Mouse (Mus musculus) megakaryocyte-erythroid progenitor cell, adult 5 weeks (primary cell): ENCODE data around the gene Cacng8. TPM values are rescaled to one million over a fixed set of nuclear protein-coding genes. Genes with fewer than 3 reads are reported as not detected.

Experiments
- polyA plus RNA-seq: library from polyadenylated mRNA; stranded (reverse); fragments of >175 nt; gene quantifications from 2 replicates; pipeline ENCODE4 v1.2.3, GENCODE M21; 2012

Gene Cacng8
- 0.10 and 0.21 TPM in 2 replicates for polyA plus RNA-seq

DNA sequence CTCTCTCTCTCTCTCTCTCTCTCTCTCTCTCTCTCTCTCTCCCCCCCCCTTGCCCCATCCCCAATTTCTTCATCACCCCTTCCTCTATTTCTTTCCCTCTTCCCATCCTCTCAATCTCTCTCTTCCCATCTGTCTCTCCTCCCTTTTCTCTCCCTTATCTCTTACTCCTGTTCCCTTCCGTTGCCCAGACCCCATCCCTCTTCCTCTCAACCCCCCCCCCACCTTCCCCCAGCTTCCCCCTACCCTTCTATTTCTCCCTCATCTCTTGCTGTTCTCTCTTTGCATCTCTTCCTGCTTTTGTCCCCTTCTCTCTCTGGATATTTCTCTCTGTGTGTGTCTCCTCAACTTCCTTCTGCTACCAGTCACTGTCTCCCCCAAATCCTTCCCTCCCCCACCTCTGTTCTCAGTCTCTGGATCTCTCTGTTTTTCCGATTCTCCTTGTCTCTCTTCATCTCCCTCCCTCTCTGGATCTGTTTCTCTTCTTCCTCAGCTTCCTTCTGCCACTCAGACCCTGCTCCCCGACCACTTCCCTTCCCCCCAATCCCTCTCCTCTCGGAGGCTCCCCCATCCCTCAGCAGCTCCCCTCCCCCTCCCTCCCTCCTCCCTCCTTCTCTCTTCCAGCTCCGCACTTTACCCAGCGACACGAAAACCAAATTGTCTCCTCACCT is at the start of gene Cacng8:
Gene Cacng8 (plus strand): TSS at position 271 of the 668 bp plus-strand sequence.

GRCm38 (mm10) chr7:3423895-3424294 is 33.4 kb downstream of the Cacng8 start, which contains the start of gene Cacng6:
Gene Cacng6 (plus strand): TSS chr7:3424195.

Other genes with a start within 250 kb of the Cacng8 start
- not detected in 2 replicates for gene AU018091, start 221.5 kb upstream of the Cacng8 start, polyA plus RNA-seq
- gene Nlrp12, start 140.9 kb upstream of the Cacng8 start, polyA plus RNA-seq: 0.06 and 0.33 TPM in 2 replicates
- 3.7 TPM in 2 replicates for gene Myadm, start 101.6 kb upstream of the Cacng8 start, polyA plus RNA-seq
- 1.00 and 1.2 TPM in 2 replicates for gene Prkcg, start 101.5 kb upstream of the Cacng8 start, polyA plus RNA-seq
- gene Cacng7, start 57.7 kb upstream of the Cacng8 start, polyA plus RNA-seq: 0.05 TPM in 1 of 2 replicates, not detected in the other
- gene Cacng6, start 33.5 kb downstream of the Cacng8 start, polyA plus RNA-seq: not detected in 2 replicates
- 0.06 and 0.10 TPM in 2 replicates for gene Tarm1, start 111.9 kb downstream of the Cacng8 start, polyA plus RNA-seq
- gene Oscar, start 225.5 kb downstream of the Cacng8 start, polyA plus RNA-seq: 0.41 TPM in 1 of 2 replicates, not detected in the other
- 51.3 and 61.9 TPM in 2 replicates for gene Ndufa3, start 226.7 kb downstream of the Cacng8 start, polyA plus RNA-seq
- gene Tfpt, start 239.2 kb downstream of the Cacng8 start, polyA plus RNA-seq: 35.3 and 35.6 TPM in 2 replicates
- gene Prpf31, start 239.3 kb downstream of the Cacng8 start, polyA plus RNA-seq: 45.1 and 55.8 TPM in 2 replicates